Mouse (Mus musculus): ENCODE measurements around the gene Fzd7. TPM values are rescaled to one million over a fixed set of nuclear protein-coding genes. Genes with fewer than 3 reads are reported as not detected.

Gene Fzd7
- total and polyA plus RNA-seq, 3 experiments, result 4.0 to 10.1 (median 4.8) TPM

DNA sequence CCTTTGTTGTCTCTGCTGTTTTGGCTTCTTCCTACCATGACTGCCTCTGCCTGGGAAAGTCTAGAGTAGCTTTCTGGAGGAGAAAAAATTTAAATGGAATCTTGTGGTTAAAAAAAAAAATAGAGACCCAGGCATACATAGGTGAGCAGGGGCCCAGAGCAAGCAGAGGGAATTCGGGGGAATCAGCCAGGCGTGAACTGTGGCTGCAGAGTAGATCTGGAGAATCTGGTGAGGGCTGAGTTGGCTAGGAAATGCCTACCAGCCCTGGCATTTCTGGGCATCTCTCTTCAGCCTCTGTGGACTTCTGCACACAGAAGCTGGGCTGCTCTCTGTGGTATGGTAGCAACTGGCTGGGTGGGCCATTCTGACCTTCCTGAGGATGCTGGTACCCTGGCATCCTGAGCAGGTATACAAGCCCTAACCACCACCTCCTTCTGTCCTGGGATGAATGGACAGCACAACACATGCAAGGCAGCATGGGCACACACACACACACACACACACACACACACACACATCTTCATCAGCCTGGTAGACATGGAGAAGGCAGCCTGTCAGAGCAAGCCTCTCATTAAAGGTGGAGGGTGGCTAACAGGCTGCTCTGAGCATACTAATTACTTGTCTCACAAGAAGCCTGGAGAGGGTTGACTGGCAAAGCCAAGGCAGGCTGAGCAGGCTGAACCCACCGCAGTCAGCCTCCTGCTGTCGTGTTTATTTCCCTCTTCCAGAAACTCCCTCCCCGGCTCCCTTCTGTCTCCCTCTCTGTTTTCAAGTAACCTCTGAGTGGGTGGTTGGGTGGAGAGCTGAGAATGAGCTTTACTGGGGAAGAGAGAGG, 53.0 kb downstream of the Fzd7 start:
- TF ChIP-seq KAT2A (IDR thresholded peaks at IDR 0.05; ENCODE audit: insufficient replicate concordance, low read length) (no peak), MAFK (IDR thresholded peaks at IDR 0.05; ENCODE audit: insufficient replicate concordance, low read length) (no peak), ZC3H11A (IDR thresholded peaks at IDR 0.05; ENCODE audit: low read depth, low read length) (no peak), E2F4 (IDR thresholded peaks at IDR 0.05; ENCODE audit: insufficient replicate concordance, low read depth, low read length) (no peak), HCFC1 (IDR thresholded peaks at IDR 0.05; ENCODE audit: low read depth, low read length) (no peak), BHLHE40 (IDR thresholded peaks at IDR 0.05; ENCODE audit: low read depth, low read length) (no peak), CHD1 (IDR thresholded peaks at IDR 0.05; ENCODE audit: low read depth, low read length) (no peak), CHD2 (IDR thresholded peaks at IDR 0.05; ENCODE audit: low read length) (no peak), ELF1 (IDR thresholded peaks at IDR 0.05; ENCODE audit: low read depth, low read length) (no peak), UBTF (IDR thresholded peaks at IDR 0.05; ENCODE audit: low read depth, low read length) (no peak), USF1 (IDR thresholded peaks at IDR 0.05; ENCODE audit: low read depth, low read length) (no peak), ZNF384 (IDR thresholded peaks at IDR 0.05; ENCODE audit: low read depth, low read length) (no peak), MYC (IDR thresholded peaks at IDR 0.05; ENCODE audit: low read depth, low read length) (no peak), POLR2A (IDR thresholded peaks at IDR 0.05; ENCODE audit: low read depth, low read length) (no peak), ZMIZ1 (IDR thresholded peaks at IDR 0.05; ENCODE audit: low read depth, low read length) (no peak), SIN3A (IDR thresholded peaks at IDR 0.05; ENCODE audit: low read length) (no peak), CTCF (conservative IDR thresholded peaks at IDR 0.05 in 1 of 2, IDR thresholded peaks at IDR 0.05 in 1 of 2; ENCODE audit: low read depth in 2 of 2, low read length in 2 of 2) (no peak)
- Histone ChIP-seq H3K79me2 (replicated peaks; ENCODE audit: control insufficient read depth, extremely low read depth, insufficient read depth, poor library complexity, severe bottlenecking) (no peaks in the 10 kb centered on the region), H3K9ac (ENCODE audit: insufficient read depth, low read depth) (no peak overlapping the region), H3K9me3 (replicated peaks; ENCODE audit: low read length) (no peaks in the 10 kb centered on the region), H3K4me3 (replicated peaks in 1 of 3; ENCODE audit: low read depth in 2 of 3, low read length in 2 of 3, poor library complexity in 1 of 3) (no peak overlapping the region), H3K4me2 (ENCODE audit: insufficient read depth, low read depth, poor library complexity, severe bottlenecking) (no peak overlapping the region), H3K27me3 (replicated peaks) (no peaks in the 10 kb centered on the region), H3K27ac (ENCODE audit: insufficient read depth, low read depth) (no peak overlapping the region), H3K36me3 (replicated peaks in 1 of 2; ENCODE audit: control insufficient read depth in 1 of 2, insufficient read depth in 1 of 2, low read length in 1 of 2) (no peaks in the 10 kb centered on the region), H3K4me1 (ENCODE audit: control insufficient read depth in 1 of 2, insufficient read depth in 2 of 2) (peaks cover 0 to 6% of the 10 kb centered on the region in 2 experiments; a peak in 2 of 4 replicates)
- dilution Hi-C loops (cut with MboI; ENCODE audit: extremely low pct_ligation_motif_present, extremely low pct_unique_long_range_greater_than_20kb, low sequenced_read_pairs) (no loop called here), in situ Hi-C loops (cut with MboI; ENCODE audit: low pct_ligation_motif_present, low pct_unique_long_range_greater_than_20kb, low sequenced_read_pairs) (no loop called here)
- DNase-seq (ENCODE audit: extremely low read depth), result no peak

Other genes with a start within 250 kb of the Fzd7 start
- gene Als2, start 245.2 kb upstream of the Fzd7 start, total RNA-seq (2012; rRNA removed), result 13.4 and 16.5 TPM in 2 replicates
- 25.0 and 27.5 TPM in 2 replicates for gene Als2, start 245.2 kb upstream of the Fzd7 start, total RNA-seq (2014; rRNA removed)
- 41.0 and 42.6 TPM in 2 replicates for gene Als2, start 245.2 kb upstream of the Fzd7 start, polyA plus RNA-seq (2012; ENCODE audit: insufficient read length, low read depth)
- gene Cdk15, start 225.5 kb upstream of the Fzd7 start, total RNA-seq (2012; rRNA removed), result 0.13 TPM in 1 of 2 replicates, not detected in the other
- gene Cdk15, start 225.5 kb upstream of the Fzd7 start, total RNA-seq (2014; rRNA removed), result not detected in 2 replicates
- not detected in 2 replicates for gene Cdk15, start 225.5 kb upstream of the Fzd7 start, polyA plus RNA-seq (2012; ENCODE audit: insufficient read length, low read depth)
- 7.6 and 8.8 TPM in 2 replicates for gene Gm973, start 33.8 kb downstream of the Fzd7 start, total RNA-seq (2012; rRNA removed)
- gene Gm973, start 33.8 kb downstream of the Fzd7 start, total RNA-seq (2014; rRNA removed), result 2.3 and 4.3 TPM in 2 replicates
- 14.9 and 17.7 TPM in 2 replicates for gene Gm973, start 33.8 kb downstream of the Fzd7 start, polyA plus RNA-seq (2012; ENCODE audit: insufficient read length, low read depth)
- 122 and 154 TPM in 2 replicates for gene Sumo1, start 188.4 kb downstream of the Fzd7 start, total RNA-seq (2012; rRNA removed)
- 505 and 559 TPM in 2 replicates for gene Sumo1, start 188.4 kb downstream of the Fzd7 start, total RNA-seq (2014; rRNA removed)
- 296 and 297 TPM in 2 replicates for gene Sumo1, start 188.4 kb downstream of the Fzd7 start, polyA plus RNA-seq (2012; ENCODE audit: insufficient read length, low read depth)
- 297 and 438 TPM in 2 replicates for gene Nop58, start 202.5 kb downstream of the Fzd7 start, total RNA-seq (2012; rRNA removed)
- 523 and 600 TPM in 2 replicates for gene Nop58, start 202.5 kb downstream of the Fzd7 start, total RNA-seq (2014; rRNA removed)
- gene Nop58, start 202.5 kb downstream of the Fzd7 start, polyA plus RNA-seq (2012; ENCODE audit: insufficient read length, low read depth), result 749 and 752 TPM in 2 replicates